Mouse (Mus musculus): ENCODE data around the gene Ace2. TPM values are rescaled to one million over a fixed set of nuclear protein-coding genes. Genes with fewer than 3 reads are reported as not detected.

Gene Ace2
- 0.05 and 0.08 TPM in 2 replicates for polyA plus RNA-seq (2015; fragmentation: Nextera tagmentation; extraction: Ambion mirVana)

GRCm38 (mm10) chrX:164139032-164139431 lies at the start of gene Ace2:
Ace2 (plus strand) TSS chrX:164139332.
- Histone ChIP-seq H3K9me3 (replicated peaks) (no peaks in the 10 kb centered on the region), H3K36me3 (replicated peaks) (no peaks in the 10 kb centered on the region), H3K27ac (replicated peaks) (no peak within 1 kb of the TSS), H3K4me3 (replicated peaks) (no peak within 1 kb of the TSS), H3K4me2 (no peak within 1 kb of the TSS), H3K9ac (no peak within 1 kb of the TSS), H3K4me1 (replicated peaks) (no peaks in the 10 kb centered on the region), H3K27me3 (peaks cover 18% of the 10 kb centered on the region)
- no peak for ATAC-seq (ENCODE audit: insufficient read depth)
- 67% methylated on average over 2 of the region's 2 CpGs for WGBS (ENCODE audit: insufficient replicate concordance)

- no peak overlapping the region; the same call in 1 of the 2 replicates for H3K4me2 ChIP-seq
- no peaks in the 10 kb centered on the region for H3K27me3 ChIP-seq
- H3K27ac ChIP-seq (replicated peaks), result no peak overlapping the region
- WGBS (ENCODE audit: insufficient replicate concordance), result 77% methylated on average over 11 of the region's 11 CpGs
- no peak overlapping the region for H3K4me3 ChIP-seq (replicated peaks)
- H3K9me3 ChIP-seq (replicated peaks), result no peaks in the 10 kb centered on the region
- peaks cover 32% of the 10 kb centered on the region for H3K4me1 ChIP-seq (replicated peaks)
- H3K36me3 ChIP-seq (replicated peaks), result no peaks in the 10 kb centered on the region
- H3K9ac ChIP-seq, result no peak overlapping the region
- ATAC-seq (ENCODE audit: insufficient read depth), result no peak
Measured at GRCm38 (mm10) chrX:164089916-164090315, 49.2 kb upstream of the Ace2 start.

GRCm38 (mm10) chrX:164092300-164093169 lies 46.6 kb upstream of the Ace2 start:
- no peaks in the 10 kb centered on the region for H3K27me3 ChIP-seq
- 39% methylated on average over 7 of the region's 7 CpGs for WGBS (ENCODE audit: insufficient replicate concordance)
- H3K4me3 ChIP-seq (replicated peaks), result no peak overlapping the region
- no peak overlapping the region for H3K27ac ChIP-seq (replicated peaks)
- H3K9ac ChIP-seq, result no peak overlapping the region
- no peak overlapping the region for H3K4me2 ChIP-seq
- no peaks in the 10 kb centered on the region for H3K36me3 ChIP-seq (replicated peaks)
- peaks cover 27% of the 10 kb centered on the region for H3K4me1 ChIP-seq (replicated peaks)
- no peaks in the 10 kb centered on the region for H3K9me3 ChIP-seq (replicated peaks)
- no peak for ATAC-seq (ENCODE audit: insufficient read depth)

- Histone ChIP-seq H3K4me1 (replicated peaks) (peaks cover 27% of the 10 kb centered on the region), H3K36me3 (replicated peaks) (no peaks in the 10 kb centered on the region), H3K9me3 (replicated peaks) (no peaks in the 10 kb centered on the region), H3K4me3 (replicated peaks) (no peak overlapping the region), H3K27me3 (no peaks in the 10 kb centered on the region; the same call in 1 of the 2 replicates), H3K4me2 (0 out of 2 replicates have a peak overlapping the region, but pooled peaks have one; percentile 3), H3K27ac (replicated peaks) (0 out of 2 replicates have a peak overlapping the region, but pooled peaks have one; percentile 33), H3K9ac (no peak overlapping the region)
- peak; percentile 64 for ATAC-seq (ENCODE audit: insufficient read depth)
- 30% methylated on average over 5 of the region's 5 CpGs for WGBS (ENCODE audit: insufficient replicate concordance)
Measured at GRCm38 (mm10) chrX:164093435-164093834, 45.7 kb upstream of the Ace2 start.

- WGBS (ENCODE audit: insufficient replicate concordance), result 35% methylated on average over 2 of the region's 2 CpGs
Measured at GRCm38 (mm10) chrX:164095838-164096237, 43.3 kb upstream of the Ace2 start.

GRCm38 (mm10) chrX:164101483-164101882 lies 37.6 kb upstream of the Ace2 start:
- no peak for ATAC-seq (ENCODE audit: insufficient read depth)
- Histone ChIP-seq H3K36me3 (replicated peaks) (no peaks in the 10 kb centered on the region), H3K4me2 (no peak overlapping the region), H3K4me1 (replicated peaks) (no peaks in the 10 kb centered on the region), H3K9ac (no peak overlapping the region), H3K4me3 (replicated peaks) (no peak overlapping the region), H3K27ac (replicated peaks) (no peak overlapping the region), H3K27me3 (no peaks in the 10 kb centered on the region; the same call in 1 of the 2 replicates), H3K9me3 (replicated peaks) (no peaks in the 10 kb centered on the region)

More at GRCm38 (mm10) chrX:164095838-164096237, 43.3 kb upstream of the Ace2 start:
- Histone ChIP-seq H3K9ac (no peak overlapping the region), H3K27ac (replicated peaks) (no peak overlapping the region), H3K4me1 (replicated peaks) (peaks cover 22% of the 10 kb centered on the region), H3K4me3 (replicated peaks) (no peak overlapping the region), H3K36me3 (replicated peaks) (no peaks in the 10 kb centered on the region), H3K4me2 (no peak overlapping the region), H3K27me3 (no peaks in the 10 kb centered on the region; the same call in 1 of the 2 replicates), H3K9me3 (replicated peaks) (no peaks in the 10 kb centered on the region)
- ATAC-seq (ENCODE audit: insufficient read depth), result peak; percentile 52; the same call in 1 of the 2 replicates

- no peak overlapping the region for H3K4me2 ChIP-seq
- no peaks in the 10 kb centered on the region for H3K4me1 ChIP-seq (replicated peaks)
- H3K9ac ChIP-seq, result no peak overlapping the region
- H3K27ac ChIP-seq (replicated peaks), result no peak overlapping the region
- peaks cover 5% of the 10 kb centered on the region; the same call in 1 of the 2 replicates for H3K27me3 ChIP-seq
- H3K9me3 ChIP-seq (replicated peaks), result no peaks in the 10 kb centered on the region
- 70% methylated on average over 7 of the region's 7 CpGs for WGBS (ENCODE audit: insufficient replicate concordance)
- H3K36me3 ChIP-seq (replicated peaks), result no peaks in the 10 kb centered on the region
- ATAC-seq (ENCODE audit: insufficient read depth), result no peak
- no peak overlapping the region for H3K4me3 ChIP-seq (replicated peaks)
Measured at GRCm38 (mm10) chrX:164102198-164102597, 36.9 kb upstream of the Ace2 start.

- Histone ChIP-seq H3K27ac (replicated peaks) (no peak overlapping the region), H3K9ac (no peak overlapping the region), H3K4me3 (replicated peaks) (no peak overlapping the region), H3K9me3 (replicated peaks) (no peaks in the 10 kb centered on the region), H3K4me2 (no peak overlapping the region), H3K36me3 (replicated peaks) (no peaks in the 10 kb centered on the region), H3K4me1 (replicated peaks) (no peaks in the 10 kb centered on the region), H3K27me3 (peaks cover 5% of the 10 kb centered on the region; the same call in 1 of the 2 replicates)
- WGBS (ENCODE audit: insufficient replicate concordance), result 50% methylated on average over 6 of the region's 6 CpGs
- ATAC-seq (ENCODE audit: insufficient read depth), result no peak
Measured at GRCm38 (mm10) chrX:164102656-164103055, 36.5 kb upstream of the Ace2 start.

GRCm38 (mm10) chrX:164111146-164111545 lies 28.0 kb upstream of the Ace2 start:
- Histone ChIP-seq H3K27ac (replicated peaks) (no peak overlapping the region), H3K9me3 (replicated peaks) (no peaks in the 10 kb centered on the region), H3K4me3 (replicated peaks) (no peak overlapping the region), H3K27me3 (peaks cover 10% of the 10 kb centered on the region; the same call in 1 of the 2 replicates), H3K4me2 (no peak overlapping the region), H3K4me1 (replicated peaks) (no peaks in the 10 kb centered on the region), H3K9ac (no peak overlapping the region), H3K36me3 (replicated peaks) (no peaks in the 10 kb centered on the region)
- ATAC-seq (ENCODE audit: insufficient read depth), result no peak
- 36% methylated on average over 3 of the region's 3 CpGs for WGBS (ENCODE audit: insufficient replicate concordance)

GRCm38 (mm10) chrX:164113744-164114143 lies 25.4 kb upstream of the Ace2 start:
- H3K4me1 ChIP-seq (replicated peaks), result no peaks in the 10 kb centered on the region
- no peak overlapping the region for H3K4me2 ChIP-seq
- WGBS (ENCODE audit: insufficient replicate concordance), result 68% methylated on average over 6 of the region's 6 CpGs
- H3K27me3 ChIP-seq, result peaks cover 5% of the 10 kb centered on the region; the same call in 1 of the 2 replicates
- H3K27ac ChIP-seq (replicated peaks), result no peak overlapping the region
- H3K36me3 ChIP-seq (replicated peaks), result no peaks in the 10 kb centered on the region
- no peak overlapping the region for H3K4me3 ChIP-seq (replicated peaks)
- no peaks in the 10 kb centered on the region for H3K9me3 ChIP-seq (replicated peaks)
- no peak for ATAC-seq (ENCODE audit: insufficient read depth)
- no peak overlapping the region for H3K9ac ChIP-seq

- Histone ChIP-seq H3K27me3 (peaks cover 4% of the 10 kb centered on the region; the same call in 1 of the 2 replicates), H3K9me3 (replicated peaks) (no peaks in the 10 kb centered on the region), H3K4me2 (no peak overlapping the region), H3K4me3 (replicated peaks) (no peak overlapping the region), H3K36me3 (replicated peaks) (no peaks in the 10 kb centered on the region), H3K27ac (replicated peaks) (no peak overlapping the region), H3K9ac (no peak overlapping the region), H3K4me1 (replicated peaks) (no peaks in the 10 kb centered on the region)
- no peak for ATAC-seq (ENCODE audit: insufficient read depth)
- 63% methylated on average over 3 of the region's 3 CpGs for WGBS (ENCODE audit: insufficient replicate concordance)
Measured at GRCm38 (mm10) chrX:164123942-164124341, 15.2 kb upstream of the Ace2 start.
